Mouse (Mus musculus) midbrain, postnatal 0 days (tissue): ENCODE data around the gene Aaas. TPM values are rescaled to one million over a fixed set of nuclear protein-coding genes. Genes with fewer than 3 reads are reported as not detected.

Experiments
- ATAC-seq: fragments of 200-750 bp; cut with Nextera tagmentation; 2 replicates; pipeline ENCODE4 v1.8.0; 2017; ENCODE audit warnings: moderate number of reproducible peaks, mild to moderate bottlenecking, moderate TSS enrichment, moderate library complexity; ENCODE audit not compliant: low FRiP score
- DNase-seq: peaks from one replicate; pipeline ENCODE4 v3.0.0-alpha.2; 2015; ENCODE audit warnings: low spot score
- H3K27ac ChIP-seq: fragments of 300-500 bp; sonication (generic); 2 replicates; pipeline ENCODE4 v1.5.1; 2014; ENCODE audit warnings: low read depth, mild to moderate bottlenecking, low read length, mixed read lengths
- H3K27me3 ChIP-seq: fragments of 300-500 bp; sonication (generic); 2 replicates; pipeline ENCODE4 v1.6.1; 2014; ENCODE audit warnings: low read length, control low read depth, mixed read lengths; ENCODE audit not compliant: insufficient read depth
- H3K36me3 ChIP-seq: fragments of 300-500 bp; sonication (generic); 2 replicates; pipeline ENCODE4 v1.6.1; 2014; ENCODE audit warnings: low read length, control low read depth, mixed read lengths; ENCODE audit not compliant: insufficient read depth
- H3K4me1 ChIP-seq: fragments of 300-500 bp; sonication (generic); 2 replicates; pipeline ENCODE4 v1.6.1; 2014; ENCODE audit warnings: mild to moderate bottlenecking, control low read depth, antibody characterized with exemption, low read length, mixed read lengths; ENCODE audit not compliant: insufficient read depth
- H3K4me2 ChIP-seq: fragments of 300-500 bp; sonication (generic); 2 replicates; pipeline ENCODE4 v1.6.1; 2014; ENCODE audit warnings: low read depth, mild to moderate bottlenecking, low read length, mixed read lengths; ENCODE audit not compliant: poor library complexity, severe bottlenecking
- H3K4me3 ChIP-seq: fragments of 300-500 bp; sonication (generic); 2 replicates; pipeline ENCODE4 v1.5.1; 2014; ENCODE audit warnings: low read depth, mild to moderate bottlenecking, low read length, moderate library complexity
- H3K9ac ChIP-seq: fragments of 300-500 bp; sonication (generic); replicated peaks from 2 replicates; pipeline ENCODE4 v1.6.1; 2014; ENCODE audit warnings: mild to moderate bottlenecking, low read length, moderate library complexity, mixed read lengths; ENCODE audit not compliant: poor library complexity, severe bottlenecking
- H3K9me3 ChIP-seq: fragments of 300-500 bp; sonication (generic); 2 replicates; pipeline ENCODE4 v1.6.1; 2016; ENCODE audit warnings: low read length, control low read depth
- CTCF ChIP-seq: IDR thresholded peaks from 2 replicates; pipeline ENCODE4 v1.5.1; 2016; ENCODE audit warnings: antibody characterized with exemption, mild to moderate bottlenecking
- WGBS: fragments of 180-500 bp; shearing (Covaris S2); extraction: QIAGEN DNeasy Blood & Tissue Kit; methylation state at CpG from one replicate; pipeline ENCODE4 v1.1.7; 2014; 5-methylcytosine and 5-hydroxymethylcytosine counted together
- polyA plus RNA-seq: library from polyadenylated mRNA; unstranded; fragments of >200 nt; fragmentation: Nextera tagmentation; extraction: Ambion mirVana; gene quantifications from 2 replicates; pipeline ENCODE4 v1.2.1, GENCODE M21; 2015
- total RNA-seq: library from RNA; depleted of rRNA; stranded (reverse); fragments of >200 nt; gene quantifications from 2 replicates; pipeline ENCODE4 v1.2.3, GENCODE M21; 2014

The Aaas gene
- total and polyA plus RNA-seq, 2 experiments from 2014 or later, result 30.1 to 31.1 TPM

DNA sequence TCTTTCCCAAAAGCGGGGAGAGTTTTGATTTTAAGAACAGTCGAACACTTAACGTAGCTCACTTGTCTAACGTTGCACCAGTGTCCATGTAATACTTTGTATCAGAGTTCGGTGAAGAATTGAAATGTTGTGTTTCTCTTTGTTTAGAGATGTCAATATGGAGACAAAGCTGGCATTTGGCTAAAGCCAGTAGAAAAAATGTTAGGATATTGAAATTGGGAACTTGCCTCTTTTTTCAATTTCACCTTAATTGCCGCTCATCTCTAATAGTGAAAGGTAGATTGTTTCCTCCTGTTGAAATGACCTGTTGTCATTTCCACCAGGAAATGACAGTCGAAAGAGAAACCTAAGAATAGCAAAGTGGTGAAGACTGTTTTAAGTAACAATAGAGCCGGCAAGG lies 23.7 kb downstream of the Aaas start:
- WGBS, result 70% methylated on average over 8 of the region's 8 CpGs
- Histone ChIP-seq H3K27me3 (no peaks in the 10 kb centered on the region), H3K36me3 (peaks cover 13% of the 10 kb centered on the region; the same call in 1 of the 2 replicates), H3K4me3 (peak overlapping the region; percentile 69), H3K4me1 (peaks cover 8% of the 10 kb centered on the region), H3K9me3 (no peaks in the 10 kb centered on the region), H3K9ac (peak overlapping the region; percentile 83), H3K27ac (no peak overlapping the region), H3K4me2 (peak overlapping the region; percentile 76)
- no peak for ATAC-seq
- no peak for DNase-seq
- no peak for TF ChIP-seq CTCF

DNA sequence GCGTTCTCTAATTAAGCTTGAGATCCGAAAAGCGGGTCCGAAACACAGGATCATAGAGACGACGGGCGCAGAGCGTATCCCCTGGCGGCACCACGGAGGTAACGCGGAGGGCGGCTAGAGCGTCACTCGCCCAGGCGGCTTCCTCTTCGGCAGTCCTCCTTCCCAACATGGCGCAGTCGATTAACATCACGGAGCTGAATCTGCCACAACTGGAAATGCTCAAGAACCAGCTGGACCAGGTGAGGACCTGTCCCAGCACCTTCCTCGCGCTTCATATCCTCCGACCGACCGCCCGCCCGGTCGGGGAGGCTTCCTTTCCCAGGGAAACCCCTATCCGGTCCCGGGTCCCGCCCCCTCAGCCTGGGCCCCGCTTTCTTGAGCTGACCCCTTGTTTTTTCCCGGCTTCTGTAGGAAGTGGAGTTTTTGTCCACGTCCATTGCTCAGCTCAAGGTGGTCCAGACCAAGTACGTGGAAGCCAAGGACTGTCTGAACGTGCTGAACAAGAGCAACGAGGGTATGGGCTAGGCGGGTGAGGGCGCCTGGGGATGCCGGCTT lies 24.5 kb downstream of the Aaas start, which contains the start of gene Pfdn5:
Gene Pfdn5, plus strand, starts transcription at position 95 of the 555 bp plus-strand sequence.
- H3K27me3 ChIP-seq, result no peaks in the 10 kb centered on the region

GRCm38 (mm10) chr15:102324654-102325473 lies 25.7 kb downstream of the Aaas start:
- ATAC-seq, result no peak
- Histone ChIP-seq H3K27me3 (no peaks in the 10 kb centered on the region), H3K4me1 (peaks cover 8% of the 10 kb centered on the region), H3K9ac (no peak overlapping the region), H3K4me2 (0 out of 2 replicates have a peak overlapping the region, but pooled peaks have one; percentile 15), H3K9me3 (no peaks in the 10 kb centered on the region), H3K4me3 (no peak overlapping the region), H3K36me3 (peaks cover 6% of the 10 kb centered on the region; the same call in 1 of the 2 replicates), H3K27ac (no peak overlapping the region)
- TF ChIP-seq CTCF, result no peak
- DNase-seq, result no peak
- WGBS, result 78% methylated on average over 12 of the region's 12 CpGs

More for the DNA sequence above, 24.5 kb downstream of the Aaas start, which contains the start of gene Pfdn5:
- peak within 1 kb of the TSS; percentile 76 for H3K4me2 ChIP-seq
- peaks cover 8% of the 10 kb centered on the region for H3K4me1 ChIP-seq
- peak; percentile 64 for TF ChIP-seq CTCF
- peak within 1 kb of the TSS; percentile 67 for H3K27ac ChIP-seq
- peak; percentile 90 for ATAC-seq
- peaks cover 13% of the 10 kb centered on the region; the same call in 1 of the 2 replicates for H3K36me3 ChIP-seq
- no peaks in the 10 kb centered on the region for H3K9me3 ChIP-seq
- peak; percentile 89 for DNase-seq
- peak within 1 kb of the TSS; percentile 69 for H3K4me3 ChIP-seq
- peak within 1 kb of the TSS; percentile 83 for H3K9ac ChIP-seq
- under 1% methylated on average over 38 of the region's 40 CpGs for WGBS

- DNase-seq, result peak; percentile 53
- 82% methylated on average over 6 of the region's 6 CpGs for WGBS
- Histone ChIP-seq H3K9ac (no peak overlapping the region), H3K27ac (no peak overlapping the region), H3K36me3 (no peaks in the 10 kb centered on the region), H3K4me2 (no peak overlapping the region), H3K27me3 (no peaks in the 10 kb centered on the region), H3K4me3 (no peak overlapping the region), H3K4me1 (no peaks in the 10 kb centered on the region), H3K9me3 (no peaks in the 10 kb centered on the region)
- ATAC-seq, result no peak
- peak; percentile 77 for TF ChIP-seq CTCF
Observed at GRCm38 (mm10) chr15:102316263-102316662, 34.3 kb downstream of the Aaas start.

DNA sequence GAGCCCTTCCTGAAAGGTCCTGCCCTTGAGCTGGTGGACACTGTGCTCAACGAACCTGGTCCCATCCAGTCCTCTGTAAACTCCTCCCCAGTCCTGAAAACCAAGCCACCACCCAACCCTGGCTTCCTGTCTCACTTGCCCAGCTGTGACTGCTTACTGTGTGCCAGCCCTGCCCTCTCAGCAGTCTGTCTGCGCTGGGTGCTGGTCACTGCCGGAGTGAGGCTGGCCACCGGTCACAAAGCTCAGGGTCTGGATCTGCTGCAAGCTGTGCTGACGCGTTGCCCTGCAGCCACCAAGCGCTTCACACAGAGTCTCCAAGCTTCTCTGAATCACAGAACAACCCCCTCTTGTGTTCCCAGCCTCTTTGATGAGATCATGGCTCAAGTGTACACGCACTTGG lies 35.3 kb downstream of the Aaas start:
- H3K4me1 ChIP-seq, result no peaks in the 10 kb centered on the region
- TF ChIP-seq CTCF, result no peak
- H3K27ac ChIP-seq, result no peak overlapping the region
- ATAC-seq, result no peak
- 92% methylated on average over 8 of the region's 8 CpGs for WGBS
- H3K36me3 ChIP-seq, result no peaks in the 10 kb centered on the region
- H3K9ac ChIP-seq, result no peak overlapping the region
- no peak overlapping the region for H3K4me2 ChIP-seq
- no peak overlapping the region for H3K4me3 ChIP-seq
- no peaks in the 10 kb centered on the region for H3K9me3 ChIP-seq
- H3K27me3 ChIP-seq, result no peaks in the 10 kb centered on the region
- no peak for DNase-seq

GRCm38 (mm10) chr15:102311489-102311888 lies 39.1 kb downstream of the Aaas start:
- no peak overlapping the region for H3K9ac ChIP-seq
- TF ChIP-seq CTCF, result no peak
- ATAC-seq (no peak), DNase-seq (no peak)
- H3K27me3 ChIP-seq, result no peaks in the 10 kb centered on the region
- H3K4me2 ChIP-seq, result no peak overlapping the region
- H3K36me3 ChIP-seq, result no peaks in the 10 kb centered on the region
- no peak overlapping the region for H3K27ac ChIP-seq
- no peak overlapping the region for H3K4me3 ChIP-seq
- H3K4me1 ChIP-seq, result no peaks in the 10 kb centered on the region
- H3K9me3 ChIP-seq, result no peaks in the 10 kb centered on the region
